Mouse (Mus musculus): ENCODE data around the gene Tmem88.

The Tmem88 gene

GRCm38 (mm10) chr11:69416921-69417448 is 19.0 kb upstream of the Tmem88 start:
- no peak for DNase-seq (ENCODE audit: low spot score in 2 of 2)

GRCm38 (mm10) chr11:69416509-69416908 is 18.5 kb upstream of the Tmem88 start:
- DNase-seq (ENCODE audit: low spot score in 2 of 2) = no peak

GRCm38 (mm10) chr11:69415668-69416451 is 17.8 kb upstream of the Tmem88 start:
- DNase-seq (ENCODE audit: low spot score in 2 of 2) = peak in 1 of 2 experiments; percentile 53

- peak in 1 of 2 experiments; percentile 69 for DNase-seq (ENCODE audit: low spot score in 2 of 2)
These were observed 17.3 kb upstream of the Tmem88 start for GRCm38 (mm10) chr11:69415327-69415667.

GRCm38 (mm10) chr11:69414421-69415326 is 16.6 kb upstream of the Tmem88 start:
- DNase-seq (ENCODE audit: low spot score in 2 of 2) = no peak

- no peak for DNase-seq (ENCODE audit: low spot score in 2 of 2)
These were observed 15.5 kb upstream of the Tmem88 start, which contains the start of gene Kdm6b for GRCm38 (mm10) chr11:69413221-69414181. TSS of gene Kdm6b (minus strand) at chr11:69413675.

- no peak for DNase-seq (ENCODE audit: low spot score in 2 of 2)
These were observed 14.5 kb upstream of the Tmem88 start for GRCm38 (mm10) chr11:69412548-69412947.

- no peak for DNase-seq (ENCODE audit: low spot score in 2 of 2)
These were observed 13.6 kb upstream of the Tmem88 start for GRCm38 (mm10) chr11:69411538-69412203.

GRCm38 (mm10) chr11:69411073-69411535 is 13.1 kb upstream of the Tmem88 start:
- DNase-seq (ENCODE audit: low spot score in 2 of 2) = peak; percentile 92 to 95

- no peak for DNase-seq (ENCODE audit: low spot score in 2 of 2)
These were observed 12.5 kb upstream of the Tmem88 start for GRCm38 (mm10) chr11:69410310-69411072.

GRCm38 (mm10) chr11:69410045-69410309 is 11.9 kb upstream of the Tmem88 start:
- no peak for DNase-seq (ENCODE audit: low spot score in 2 of 2)

GRCm38 (mm10) chr11:69409378-69410044 is 11.5 kb upstream of the Tmem88 start:
- peak in 1 of 2 experiments; percentile 77 for DNase-seq (ENCODE audit: low spot score in 2 of 2)

GRCm38 (mm10) chr11:69408541-69409377 is 10.7 kb upstream of the Tmem88 start:
- DNase-seq (ENCODE audit: low spot score in 2 of 2) = no peak

- no peak for DNase-seq (ENCODE audit: low spot score in 2 of 2)
These were observed 9.6 kb upstream of the Tmem88 start for GRCm38 (mm10) chr11:69407724-69408004.

- no peak for DNase-seq (ENCODE audit: low spot score in 2 of 2)
These were observed 9.1 kb upstream of the Tmem88 start for GRCm38 (mm10) chr11:69406867-69407723.

GRCm38 (mm10) chr11:69406282-69406681 is 8.2 kb upstream of the Tmem88 start:
- DNase-seq (ENCODE audit: low spot score in 2 of 2) = no peak

- no peak for DNase-seq (ENCODE audit: low spot score in 2 of 2)
These were observed 7.6 kb upstream of the Tmem88 start for GRCm38 (mm10) chr11:69405397-69406200.

All from cerebellum, postnatal 4 days (tissue).